Mouse (Mus musculus) intestine, embryonic 14.5 days (tissue): Measurements from ENCODE around the gene Hist1h2af. TPM values are rescaled to one million over a fixed set of nuclear protein-coding genes. Genes with fewer than 3 reads are reported as not detected.

ENCODE experiments used
- ATAC-seq: fragments of 200-750 bp; cut with Nextera tagmentation; replicated peaks from 2 replicates; pipeline ENCODE4 v1.8.0; 2017; ENCODE audit warnings: low read depth, moderate number of reproducible peaks, moderate TSS enrichment, moderate library complexity; ENCODE audit not compliant: low FRiP score, low TSS enrichment
- DNase-seq: peaks from one replicate; pipeline ENCODE4 v3.0.0-alpha.2; 2018; ENCODE audit warnings: low spot score
- H3K27ac ChIP-seq: fragments of 300-500 bp; sonication (generic); 2 replicates; pipeline ENCODE4 v1.5.1; 2014; ENCODE audit warnings: low read depth, mild to moderate bottlenecking, control low read depth
- H3K27me3 ChIP-seq: fragments of 300-500 bp; sonication (generic); replicated peaks from 2 replicates; pipeline ENCODE4 v1.6.1; 2014; ENCODE audit warnings: low read length, control low read depth; ENCODE audit not compliant: control insufficient read depth, insufficient read depth
- H3K36me3 ChIP-seq: fragments of 300-500 bp; sonication (generic); 2 replicates; pipeline ENCODE4 v1.6.1; 2014; ENCODE audit warnings: low read length, control low read depth; ENCODE audit not compliant: control insufficient read depth, insufficient read depth
- H3K4me1 ChIP-seq: fragments of 300-500 bp; sonication (generic); replicated peaks from 2 replicates; pipeline ENCODE4 v1.6.1; 2014; ENCODE audit warnings: low read length, control low read depth, mixed read lengths; ENCODE audit not compliant: control insufficient read depth, insufficient read depth
- H3K4me2 ChIP-seq: fragments of 300-500 bp; sonication (generic); 2 replicates; pipeline ENCODE4 v1.6.1; 2014; ENCODE audit warnings: low read length
- H3K4me3 ChIP-seq: fragments of 300-500 bp; sonication (generic); 2 replicates; pipeline ENCODE4 v1.5.1; 2014; ENCODE audit warnings: low read depth, low read length, control low read depth, mixed read lengths
- H3K9ac ChIP-seq: fragments of 300-500 bp; sonication (generic); 2 replicates; pipeline ENCODE4 v1.6.1; 2014; ENCODE audit warnings: mild to moderate bottlenecking, low read length
- H3K9me3 ChIP-seq: fragments of 300-500 bp; sonication (generic); 2 replicates; pipeline ENCODE4 v1.6.1; 2016; ENCODE audit warnings: low read length, control low read depth; ENCODE audit not compliant: control insufficient read depth
- WGBS: fragments of 180-500 bp; shearing (Covaris S2); extraction: QIAGEN DNeasy Blood & Tissue Kit; methylation state at CpG from one replicate; pipeline ENCODE4 v1.1.7; 2014; 5-methylcytosine and 5-hydroxymethylcytosine counted together
- polyA plus RNA-seq: library from polyadenylated mRNA; unstranded; fragments of >200 nt; fragmentation: Nextera tagmentation; extraction: Ambion mirVana; gene quantifications from 2 replicates; pipeline ENCODE4 v1.2.1, GENCODE M21; 2014

Hist1h2af gene
- polyA plus RNA-seq, 1 experiment from 2014 or later: 12.1 TPM

- H3K9ac ChIP-seq: peak overlapping the region; percentile 52
- peak; percentile 56 for ATAC-seq
- DNase-seq: peak; percentile 99
- no peaks in the 10 kb centered on the region for H3K27me3 ChIP-seq
- WGBS: under 1% methylated on average over 17 of the region's 17 CpGs
- peak overlapping the region; percentile 47 for H3K4me3 ChIP-seq
- no peaks in the 10 kb centered on the region for H3K36me3 ChIP-seq
- H3K4me2 ChIP-seq: peak overlapping the region; percentile 62
- H3K9me3 ChIP-seq: no peaks in the 10 kb centered on the region
- H3K4me1 ChIP-seq: 0 out of 2 replicates have a peak, but pooled peaks cover 8% of the 10 kb centered on the region
- H3K27ac ChIP-seq: peak overlapping the region; percentile 74
Observed at GRCm38 (mm10) chr13:23526312-23526711, 7.4 kb upstream of the Hist1h2af start.

GRCm38 (mm10) chr13:23529005-23529404 lies 4.7 kb upstream of the Hist1h2af start:
- H3K4me1 ChIP-seq: peaks cover 18% of the 10 kb centered on the region
- ATAC-seq: no peak
- 76% methylated on average over 5 of the region's 5 CpGs for WGBS
- H3K4me2 ChIP-seq: peak overlapping the region; percentile 70
- no peaks in the 10 kb centered on the region for H3K27me3 ChIP-seq
- H3K9ac ChIP-seq: no peak overlapping the region
- no peak overlapping the region for H3K27ac ChIP-seq
- no peaks in the 10 kb centered on the region for H3K9me3 ChIP-seq
- H3K4me3 ChIP-seq: no peak overlapping the region
- H3K36me3 ChIP-seq: no peaks in the 10 kb centered on the region
- peak; percentile 53 for DNase-seq

GRCm38 (mm10) chr13:23529480-23530165 lies 4.1 kb upstream of the Hist1h2af start:
- Histone ChIP-seq H3K4me1 (peaks cover 21% of the 10 kb centered on the region), H3K4me3 (peak overlapping the region; percentile 54), H3K9ac (peak overlapping the region; percentile 89), H3K36me3 (no peaks in the 10 kb centered on the region), H3K27me3 (no peaks in the 10 kb centered on the region), H3K9me3 (no peaks in the 10 kb centered on the region), H3K4me2 (peak overlapping the region; percentile 70), H3K27ac (peak overlapping the region; percentile 99)
- WGBS: 26% methylated on average over 2 of the region's 2 CpGs
- no peak for DNase-seq
- ATAC-seq: no peak

GRCm38 (mm10) chr13:23530181-23530900 lies 3.4 kb upstream of the Hist1h2af start:
- H3K27ac ChIP-seq: peak overlapping the region; percentile 99
- peaks cover 21% of the 10 kb centered on the region for H3K4me1 ChIP-seq
- H3K9ac ChIP-seq: peak overlapping the region; percentile 89
- WGBS: 0% methylated on average over 20 of the region's 20 CpGs
- H3K9me3 ChIP-seq: no peaks in the 10 kb centered on the region
- peak overlapping the region; percentile 54 for H3K4me3 ChIP-seq
- no peaks in the 10 kb centered on the region for H3K27me3 ChIP-seq
- ATAC-seq (peak; percentile 10; the same call in 1 of the 2 replicates), DNase-seq (peak; percentile 93)
- no peaks in the 10 kb centered on the region for H3K36me3 ChIP-seq
- peak overlapping the region; percentile 70 for H3K4me2 ChIP-seq

GRCm38 (mm10) chr13:23530901-23531875 lies 2.5 kb upstream of the Hist1h2af start, which contains the start of gene Hist1h4h:
Gene Hist1h4h (plus strand): TSS chr13:23531050.
- Histone ChIP-seq H3K4me2 (peak within 1 kb of the TSS; percentile 70), H3K9ac (peak within 1 kb of the TSS; percentile 89), H3K27ac (peak within 1 kb of the TSS; percentile 99), H3K9me3 (no peaks in the 10 kb centered on the region), H3K27me3 (no peaks in the 10 kb centered on the region), H3K4me3 (peak within 1 kb of the TSS; percentile 54), H3K36me3 (no peaks in the 10 kb centered on the region), H3K4me1 (peaks cover 21% of the 10 kb centered on the region)
- WGBS: under 1% methylated on average over 50 of the region's 70 CpGs
- ATAC-seq: peak; percentile 72
- peak; percentile 100 for DNase-seq

- Histone ChIP-seq H3K4me2 (peak overlapping the region; percentile 70), H3K27me3 (no peaks in the 10 kb centered on the region), H3K9me3 (no peaks in the 10 kb centered on the region), H3K4me1 (peaks cover 24% of the 10 kb centered on the region), H3K36me3 (no peaks in the 10 kb centered on the region), H3K9ac (peak overlapping the region; percentile 89), H3K4me3 (peak overlapping the region; percentile 54), H3K27ac (peak overlapping the region; percentile 99)
- peak; percentile 51 for DNase-seq
- ATAC-seq: no peak
- 15% methylated on average over 9 of the region's 9 CpGs for WGBS
Observed at GRCm38 (mm10) chr13:23532262-23533075, 1.2 kb upstream of the Hist1h2af start.

- no peak for ATAC-seq
- WGBS: under 1% methylated on average over 15 of the region's 15 CpGs
- Histone ChIP-seq H3K4me3 (peak overlapping the region; percentile 54), H3K4me1 (peaks cover 17% of the 10 kb centered on the region), H3K36me3 (no peaks in the 10 kb centered on the region), H3K27ac (peak overlapping the region; percentile 99), H3K9ac (peak overlapping the region; percentile 92), H3K9me3 (no peaks in the 10 kb centered on the region), H3K27me3 (no peaks in the 10 kb centered on the region), H3K4me2 (peak overlapping the region; percentile 70)
- peak; percentile 75 for DNase-seq
Observed at GRCm38 (mm10) chr13:23534368-23535131, 844 bp downstream of the Hist1h2af start.
